Mouse (Mus musculus): ENCODE results near the gene Sult2a3. TPM values are rescaled to one million over a fixed set of nuclear protein-coding genes. Genes with fewer than 3 reads are reported as not detected.
"Not testable (repeated sequence)": the region's sequence is repeated elsewhere in the genome, so short reads cannot be mapped to it uniquely, and the experiment has no call there.

The Sult2a3 gene
- polyA plus RNA-seq (2016; fragmentation: Nextera tagmentation; extraction: Ambion mirVana) = not detected in 2 replicates

- Histone ChIP-seq H3K9me3 (replicated peaks) (peaks cover 13% of the 10 kb centered on the region; the same call in 1 of the 2 replicates), H3K4me1 (no peaks in the 10 kb centered on the region), H3K4me2 (replicated peaks) (no peak within 1 kb of the TSS), H3K4me3 (no peak within 1 kb of the TSS), H3K27me3 (no peaks in the 10 kb centered on the region), H3K36me3 (no peaks in the 10 kb centered on the region), H3K27ac (no peak within 1 kb of the TSS), H3K9ac (no peak within 1 kb of the TSS)
- ATAC-seq (ENCODE audit: low FRiP score) = no peak
- 81% methylated on average over 2 of the region's 2 CpGs for WGBS
Measured at GRCm38 (mm10) chr7:14122944-14123343, at the start of gene Sult2a3. TSS of gene Sult2a3 (minus strand) at chr7:14123044.

GRCm38 (mm10) chr7:14120436-14120835 lies 2.4 kb downstream of the Sult2a3 start:
- no peaks in the 10 kb centered on the region for H3K27me3 ChIP-seq
- WGBS = 84% methylated on average over 2 of the region's 2 CpGs
- ATAC-seq (ENCODE audit: low FRiP score) = no peak

GRCm38 (mm10) chr7:14119865-14120264 lies 3.0 kb downstream of the Sult2a3 start:
- H3K4me2 ChIP-seq (replicated peaks); H3K27me3 ChIP-seq; ATAC-seq (ENCODE audit: low FRiP score); H3K27ac ChIP-seq; H3K36me3 ChIP-seq; H3K4me3 ChIP-seq; H3K4me1 ChIP-seq; H3K9ac ChIP-seq: not testable (repeated sequence)
- WGBS = 59% methylated on average over 3 of the region's 3 CpGs
- peaks cover 15% of the 10 kb centered on the region; the same call in 1 of the 2 replicates for H3K9me3 ChIP-seq (replicated peaks)

More at GRCm38 (mm10) chr7:14120436-14120835, 2.4 kb downstream of the Sult2a3 start:
- H3K36me3 ChIP-seq = no peaks in the 10 kb centered on the region
- H3K9ac ChIP-seq = no peak overlapping the region
- H3K4me3 ChIP-seq = no peak overlapping the region
- H3K27ac ChIP-seq = no peak overlapping the region
- peaks cover 13% of the 10 kb centered on the region; the same call in 1 of the 2 replicates for H3K9me3 ChIP-seq (replicated peaks)
- H3K4me2 ChIP-seq (replicated peaks) = no peak overlapping the region
- no peaks in the 10 kb centered on the region for H3K4me1 ChIP-seq

- Histone ChIP-seq H3K9me3 (replicated peaks) (peaks cover 17% of the 10 kb centered on the region; the same call in 1 of the 2 replicates), H3K9ac (no peak overlapping the region), H3K36me3 (no peaks in the 10 kb centered on the region), H3K4me1 (no peaks in the 10 kb centered on the region), H3K4me2 (replicated peaks) (no peak overlapping the region), H3K27ac (no peak overlapping the region), H3K27me3 (no peaks in the 10 kb centered on the region), H3K4me3 (no peak overlapping the region)
- WGBS = 29% methylated on average over 1 of the region's 1 CpGs
- no peak for ATAC-seq (ENCODE audit: low FRiP score)
Measured at GRCm38 (mm10) chr7:14116761-14117160, 6.1 kb downstream of the Sult2a3 start.

- H3K9ac ChIP-seq; H3K27ac ChIP-seq; H3K4me1 ChIP-seq; H3K4me3 ChIP-seq; H3K4me2 ChIP-seq (replicated peaks); H3K27me3 ChIP-seq; H3K36me3 ChIP-seq; ATAC-seq (ENCODE audit: low FRiP score): not testable (repeated sequence)
- peaks cover 11% of the 10 kb centered on the region; the same call in 1 of the 2 replicates for H3K9me3 ChIP-seq (replicated peaks)
- WGBS = 63% methylated on average over 3 of the region's 3 CpGs
Measured at GRCm38 (mm10) chr7:14114471-14114870, 8.4 kb downstream of the Sult2a3 start.

GRCm38 (mm10) chr7:14047821-14048220 lies 75.0 kb downstream of the Sult2a3 start:
- not testable (repeated sequence) for H3K27me3 ChIP-seq; H3K36me3 ChIP-seq; H3K27ac ChIP-seq; ATAC-seq (ENCODE audit: low FRiP score); H3K9me3 ChIP-seq (replicated peaks); H3K4me3 ChIP-seq; H3K9ac ChIP-seq; H3K4me2 ChIP-seq (replicated peaks); H3K4me1 ChIP-seq
- 72% methylated on average over 1 of the region's 1 CpGs for WGBS

GRCm38 (mm10) chr7:14030831-14031230 lies 92.0 kb downstream of the Sult2a3 start:
- H3K4me3 ChIP-seq; ATAC-seq (ENCODE audit: low FRiP score); H3K27me3 ChIP-seq; H3K4me1 ChIP-seq; H3K4me2 ChIP-seq (replicated peaks); H3K9ac ChIP-seq; H3K27ac ChIP-seq; H3K36me3 ChIP-seq: not testable (repeated sequence)
- H3K9me3 ChIP-seq (replicated peaks) = peaks cover 17% of the 10 kb centered on the region; the same call in 1 of the 2 replicates

Other genes starting within 250 kb of the Sult2a3 start
- not detected in 2 replicates for gene Sult2a4, start 133.4 kb downstream of the Sult2a3 start, polyA plus RNA-seq (2016; fragmentation: Nextera tagmentation; extraction: Ambion mirVana)
- gene Sult2a6, start 131.8 kb upstream of the Sult2a3 start, polyA plus RNA-seq (2016; fragmentation: Nextera tagmentation; extraction: Ambion mirVana) = not detected in 2 replicates
- not detected in 2 replicates for gene Obox8, start 210.5 kb upstream of the Sult2a3 start, polyA plus RNA-seq (2016; fragmentation: Nextera tagmentation; extraction: Ambion mirVana)